Mouse (Mus musculus) induced T-regulatory cell, adult 2 months (primary cell): ENCODE results near the gene Ube2l6.
A peak's percentile ranks its signal among the peaks of the same experiment; 100 is the strongest.

Experiments
- DNase-seq: peaks from one replicate; pipeline ENCODE4 v3.0.0-alpha.2; 2012; ENCODE audit warnings: low read depth

Ube2l6 gene

DNA sequence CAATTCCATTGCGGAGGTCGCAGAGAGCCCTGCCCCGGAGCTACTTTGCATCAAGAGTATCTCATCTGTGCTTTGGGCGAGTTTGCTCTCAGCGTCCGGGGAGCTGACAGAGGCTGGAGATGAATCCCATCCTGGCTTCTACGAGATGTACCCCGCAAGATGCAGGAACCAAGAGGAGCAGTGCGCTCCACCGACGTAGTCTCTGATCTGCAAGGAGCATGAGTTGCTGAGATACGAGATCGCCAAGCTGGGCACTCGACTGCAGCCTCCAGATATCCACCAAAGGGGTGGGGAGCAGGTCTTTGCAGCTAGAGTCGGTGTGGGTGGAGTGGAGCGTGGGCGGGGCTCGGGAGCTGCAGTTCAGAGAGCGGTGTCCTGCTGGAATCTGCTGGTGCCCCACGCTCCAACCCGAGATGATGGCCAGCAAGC is at the start of gene Ube2l6:
Ube2l6 (plus strand) TSS at position 336 of the 429 bp plus-strand sequence.
- DNase-seq = peak; percentile 73

DNA sequence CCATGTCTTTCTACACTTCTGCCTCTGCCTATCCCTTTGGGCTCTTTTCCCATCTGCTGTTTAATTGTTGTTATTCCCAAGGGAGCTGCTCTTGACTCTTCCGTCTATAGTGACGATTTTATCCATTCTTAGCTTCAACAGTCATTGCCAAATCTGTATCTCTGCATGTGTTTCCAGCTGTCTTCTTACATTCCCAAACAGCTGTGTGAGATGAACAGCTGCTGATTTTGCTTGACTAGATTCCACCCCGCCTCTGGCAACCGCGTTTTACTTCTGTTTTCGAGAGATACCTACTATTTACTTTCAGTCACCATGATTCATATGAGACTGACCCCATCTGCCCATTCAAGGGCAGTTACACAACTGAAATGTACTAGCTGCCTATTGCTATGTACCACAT is 48.5 kb upstream of the Ube2l6 start:
- no peak for DNase-seq

DNA sequence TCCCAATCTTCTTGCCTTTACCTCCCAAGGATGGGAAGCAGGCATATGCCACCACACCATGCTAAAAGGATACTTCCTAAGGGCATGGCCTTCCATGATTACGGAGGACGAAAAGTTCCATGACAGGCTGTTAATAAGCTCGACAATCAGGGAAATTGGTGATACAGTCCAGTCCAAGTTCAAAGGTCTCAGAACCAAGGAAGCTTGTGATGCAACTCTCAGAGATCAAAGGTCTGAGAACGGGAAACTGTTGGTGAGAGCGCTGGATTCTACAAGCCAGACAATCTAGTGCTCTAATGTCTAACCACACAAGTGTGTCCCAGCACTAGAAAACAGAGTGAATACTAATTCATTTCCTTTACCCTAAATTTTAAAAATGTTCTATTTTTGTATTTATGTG is 42.4 kb upstream of the Ube2l6 start:
- no peak for DNase-seq

GRCm38 (mm10) chr2:84757026-84757682 is 41.5 kb upstream of the Ube2l6 start:
- DNase-seq = no peak

DNA sequence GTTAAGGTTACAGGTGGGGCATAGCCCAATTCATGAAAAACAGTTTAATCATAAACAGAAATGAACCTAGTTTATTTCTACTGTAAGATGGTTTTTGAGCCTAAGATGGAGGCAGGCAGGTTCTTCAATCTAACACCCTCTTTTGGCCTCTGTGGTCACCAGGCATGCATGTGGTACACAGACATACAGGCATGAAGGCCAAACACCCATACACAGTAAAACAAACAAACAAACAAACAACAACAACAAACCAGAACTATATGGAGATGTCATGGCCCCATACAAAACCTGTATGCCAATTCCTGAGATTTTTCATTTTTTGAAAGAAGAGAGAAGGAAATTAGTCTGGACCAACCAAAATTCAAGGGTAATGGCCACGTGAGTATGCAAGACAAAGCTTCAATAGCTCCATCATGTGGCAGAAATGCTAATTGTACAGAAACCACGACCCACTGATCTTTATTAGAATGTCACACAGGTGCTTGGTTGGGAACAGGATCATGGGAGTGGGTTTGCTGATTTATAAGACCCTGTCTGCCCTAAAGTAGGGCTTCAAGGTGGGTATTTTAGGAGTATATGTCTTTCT is 40.0 kb upstream of the Ube2l6 start:
- DNase-seq = peak; percentile 67

- DNase-seq = no peak
These were observed 37.9 kb upstream of the Ube2l6 start for GRCm38 (mm10) chr2:84760777-84761176.

- no peak for DNase-seq
These were observed 37.3 kb upstream of the Ube2l6 start for GRCm38 (mm10) chr2:84761309-84761708.

DNA sequence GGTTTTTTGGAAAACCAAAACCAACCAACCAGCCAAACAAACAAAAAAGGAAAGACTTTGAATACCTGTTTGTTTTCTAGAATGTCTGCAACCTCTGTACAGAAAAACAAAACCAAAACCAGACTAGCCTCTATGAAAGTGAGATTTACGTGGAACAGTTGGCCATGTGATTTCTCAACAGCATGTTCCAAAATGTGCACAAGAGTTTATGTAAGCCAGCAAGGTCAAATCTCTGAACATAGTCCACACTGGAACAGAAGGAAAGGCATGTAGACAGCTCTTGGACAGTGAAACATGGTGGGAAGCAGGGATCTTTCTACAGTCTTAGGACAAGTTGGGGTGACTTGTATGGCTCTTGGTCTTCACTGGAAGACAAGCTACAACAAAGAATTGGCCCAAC is 36.8 kb upstream of the Ube2l6 start:
- DNase-seq = no peak

- no peak for DNase-seq
These were observed 36.3 kb upstream of the Ube2l6 start for GRCm38 (mm10) chr2:84762295-84762694.

DNA sequence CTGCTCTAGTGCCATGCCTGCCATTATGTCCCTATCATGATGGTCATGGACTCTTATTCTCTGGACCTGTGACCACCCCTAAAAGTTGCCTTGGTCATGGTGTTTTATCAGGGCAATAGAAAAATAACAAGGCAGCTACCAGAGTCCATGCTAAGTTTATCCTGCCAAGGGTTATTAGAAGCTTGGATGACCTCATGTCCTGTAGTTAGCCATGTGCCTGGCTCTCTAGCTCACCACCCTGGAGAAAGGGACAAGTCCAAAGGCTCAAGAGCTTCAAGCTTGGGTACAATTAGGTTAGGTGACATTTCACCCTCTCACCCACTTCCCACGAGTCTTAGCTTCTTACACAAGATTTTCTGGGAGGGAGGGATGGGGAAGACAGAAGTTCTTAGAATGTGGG is 35.8 kb upstream of the Ube2l6 start:
- DNase-seq = no peak

- DNase-seq = no peak
These were observed 28.1 kb upstream of the Ube2l6 start for GRCm38 (mm10) chr2:84770501-84770900.

GRCm38 (mm10) chr2:84772454-84772853 is 26.2 kb upstream of the Ube2l6 start:
- DNase-seq = no peak

- no peak for DNase-seq
These were observed 25.4 kb upstream of the Ube2l6 start for GRCm38 (mm10) chr2:84773195-84773594.

DNA sequence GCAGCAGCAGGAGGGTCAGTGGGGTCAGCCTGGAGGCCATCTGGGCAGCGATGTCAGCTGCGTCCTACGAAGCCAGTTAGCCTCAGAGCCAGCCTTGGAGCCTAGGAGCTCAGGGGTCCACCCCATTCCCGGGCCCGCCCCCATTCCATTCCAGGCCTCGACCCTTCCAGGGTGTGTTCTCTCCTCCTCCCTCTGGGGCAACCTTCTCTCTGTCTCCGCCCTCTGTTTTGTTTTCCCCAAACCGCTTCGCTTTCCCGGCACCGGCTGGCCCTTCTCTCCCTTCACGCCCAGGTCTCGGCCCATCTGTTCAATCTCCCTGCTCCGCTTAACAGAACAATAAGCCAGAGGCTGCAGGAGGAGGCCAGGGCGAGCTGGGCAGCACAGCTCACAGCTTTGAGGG is 23.9 kb upstream of the Ube2l6 start:
- DNase-seq = no peak

- DNase-seq = no peak
These were observed 23.4 kb upstream of the Ube2l6 start, which contains the start of gene Serping1 for GRCm38 (mm10) chr2:84775241-84775640. Serping1 (minus strand) TSS chr2:84775444.

GRCm38 (mm10) chr2:84775665-84776064 is 23.0 kb upstream of the Ube2l6 start:
- no peak for DNase-seq

- DNase-seq = no peak
These were observed 20.9 kb upstream of the Ube2l6 start for GRCm38 (mm10) chr2:84777706-84778105.

DNA sequence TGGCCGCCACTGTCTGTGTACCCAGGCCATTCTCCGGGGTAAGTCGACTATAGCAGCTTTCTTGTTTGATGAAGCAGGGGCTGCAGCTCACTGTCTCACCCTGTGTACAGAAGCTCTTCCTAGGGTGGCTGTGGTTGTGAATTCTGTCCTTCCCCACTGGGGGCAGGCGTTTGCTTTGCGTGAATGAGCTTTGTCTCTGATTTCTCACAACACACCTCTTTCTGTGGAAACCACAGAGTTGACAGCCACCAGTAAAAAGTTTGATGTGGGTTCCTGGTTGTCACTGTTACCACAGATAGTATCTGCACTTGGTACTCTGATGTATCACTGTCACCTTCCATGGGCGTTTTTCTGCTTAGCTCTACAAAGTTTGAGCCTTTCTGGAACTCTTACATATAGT is 19.4 kb upstream of the Ube2l6 start:
- DNase-seq = peak; percentile 91

GRCm38 (mm10) chr2:84783315-84783714 is 15.3 kb upstream of the Ube2l6 start:
- DNase-seq = no peak

DNA sequence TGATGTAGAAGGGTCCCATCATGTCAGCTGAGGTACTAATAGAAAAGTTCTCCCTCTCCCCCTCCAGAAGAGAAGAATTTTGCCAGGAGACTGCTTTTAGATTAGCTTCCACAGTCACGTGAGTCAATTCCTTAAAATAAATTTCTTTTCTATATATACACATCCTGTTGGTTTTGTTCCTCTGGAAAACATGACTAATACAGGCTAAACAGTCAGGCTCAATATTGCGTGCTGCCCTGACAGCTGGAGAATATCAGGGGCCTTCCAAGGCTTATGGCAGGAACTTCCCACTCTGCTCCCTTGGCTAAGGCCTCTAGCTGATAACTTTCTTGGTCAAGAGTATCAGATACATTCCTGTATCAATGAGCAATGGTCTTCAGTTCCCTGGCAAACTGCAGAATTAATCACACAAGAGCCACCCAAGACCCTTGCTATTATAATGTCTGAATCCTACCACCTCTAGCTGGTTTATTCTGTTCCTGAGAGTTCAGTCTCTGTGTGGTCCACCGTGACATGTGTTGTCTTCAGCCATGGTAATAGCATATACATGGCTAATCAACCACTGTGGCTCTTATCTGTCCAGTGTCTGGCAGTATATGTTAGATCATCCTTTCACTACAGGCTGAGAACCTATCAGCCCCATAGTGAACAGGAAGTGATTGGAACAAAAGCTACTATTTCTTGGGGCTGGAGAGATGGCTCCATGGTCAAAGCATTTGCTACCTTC is 14.6 kb upstream of the Ube2l6 start:
- DNase-seq = no peak

DNA sequence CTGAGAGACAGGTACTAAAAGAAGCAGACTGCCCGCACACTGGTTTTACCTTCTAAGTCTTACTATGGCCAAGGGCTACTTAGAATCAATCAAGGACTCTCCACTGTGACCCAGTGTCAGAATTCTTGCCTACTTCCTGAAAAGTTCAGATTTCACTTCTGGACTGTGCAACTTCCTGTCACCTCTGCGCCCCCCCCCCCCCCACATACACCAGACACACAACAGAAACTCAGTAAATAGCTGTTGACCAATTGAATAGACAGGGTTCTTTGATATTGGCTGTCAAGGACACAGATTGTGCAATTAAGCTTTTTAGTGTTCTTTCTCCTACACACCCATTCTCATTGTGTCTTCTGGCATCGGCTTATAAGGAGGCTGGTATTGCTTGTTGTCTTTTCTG is 10.3 kb upstream of the Ube2l6 start:
- DNase-seq = no peak

- DNase-seq = no peak
These were observed 8.2 kb upstream of the Ube2l6 start for GRCm38 (mm10) chr2:84790418-84790817.

GRCm38 (mm10) chr2:84792516-84792915 is 6.1 kb upstream of the Ube2l6 start:
- DNase-seq = no peak
